Comparison of ENCODE assay signal across 8 mouse cellular contexts in genomic region chr5:18916688-18917285, GRCm38 (mm10).
DNase-seq lines count a peak whose midpoint lies in the region; ATAC-seq and TF ChIP-seq lines count a peak whose summit lies in the region.

No protein-coding gene starts in this region.

- H3K36me3 ChIP-seq in intestine, postnatal 0 days (ENCODE audit: control insufficient read depth, insufficient read depth): no peaks in the 10 kb centered on the region
- no peaks in the 10 kb centered on the region for H3K36me3 ChIP-seq in intestine, embryonic 16.5 days (ENCODE audit: control insufficient read depth, insufficient read depth, low read length)
- H3K36me3 ChIP-seq in forebrain, embryonic 11.5 days (ENCODE audit: control insufficient read depth, insufficient read depth, low read length): no peaks in the 10 kb centered on the region

- no peak overlapping the region for H3K27ac ChIP-seq in intestine, postnatal 0 days (ENCODE audit: low read depth, low read length)
- H3K27ac ChIP-seq in intestine, embryonic 16.5 days (ENCODE audit: low read length): no peak overlapping the region
- H3K27ac ChIP-seq in forebrain, embryonic 11.5 days (ENCODE audit: low read depth, low read length): no peak overlapping the region

- no peaks in the 10 kb centered on the region for H3K9me3 ChIP-seq in intestine, postnatal 0 days (ENCODE audit: control insufficient read depth)
- no peaks in the 10 kb centered on the region for H3K9me3 ChIP-seq in intestine, embryonic 16.5 days (ENCODE audit: control insufficient read depth, low read length)
- H3K9me3 ChIP-seq in forebrain, embryonic 11.5 days (ENCODE audit: control insufficient read depth, low read length): no peaks in the 10 kb centered on the region

- WGBS in intestine, postnatal 0 days: 36% methylated on average over 7 of the region's 7 CpGs
- 42% methylated on average over 7 of the region's 7 CpGs for WGBS in intestine, embryonic 16.5 days
- 46% methylated on average over 7 of the region's 7 CpGs for WGBS in forebrain, embryonic 11.5 days

- no peak for ATAC-seq in intestine, postnatal 0 days
- no peak for ATAC-seq in intestine, embryonic 16.5 days
- peak; percentile 84 for ATAC-seq in forebrain, embryonic 11.5 days (replicated peaks; ENCODE audit: low FRiP score)

- H3K4me3 ChIP-seq in intestine, postnatal 0 days (ENCODE audit: low read depth, low read length): no peak overlapping the region
- no peak overlapping the region for H3K4me3 ChIP-seq in intestine, embryonic 16.5 days (ENCODE audit: low read length)
- H3K4me3 ChIP-seq in forebrain, embryonic 11.5 days (ENCODE audit: low read depth, low read length): no peak overlapping the region

- TF ChIP-seq POLR2A in brain, embryonic 14.5 days (IDR thresholded peaks at IDR 0.05; ENCODE audit: borderline replicate concordance, extremely low read depth, insufficient read depth, insufficient read length, poor library complexity, severe bottlenecking): no peak

- intact Hi-C loops in left cerebral cortex, postnatal 4 days (cut with DNase I): loop anchor here (5.0 kb wide), 1 partner anchor 486 kb away; no protein-coding TSS in a partner anchor

- TF ChIP-seq CTCF in intestine, postnatal 0 days (IDR thresholded peaks at IDR 0.05; ENCODE audit: low read depth): peak; percentile 68
- peak; percentile 62; the same call in 1 of the 2 replicates for TF ChIP-seq CTCF in brain, embryonic 14.5 days (IDR thresholded peaks at IDR 0.05; ENCODE audit: borderline replicate concordance, extremely low read depth, insufficient read depth, insufficient read length)

- DNase-seq in brain, embryonic 14.5 days (ENCODE audit: low read depth): peak; percentile 73
- DNase-seq in forebrain, embryonic 11.5 days (ENCODE audit: low spot score): peak; percentile 63
- peak; percentile 18 for DNase-seq in kidney, adult 9 months
- peak; percentile 48 for DNase-seq in left cerebral cortex, postnatal 4 days
- DNase-seq in right cerebral cortex, postnatal 4 days: peak; percentile 66
- DNase-seq in spleen, postnatal 4 days (ENCODE audit: low spot score in 2 of 2): no peak

- H3K4me1 ChIP-seq in intestine, postnatal 0 days (replicated peaks; ENCODE audit: control insufficient read depth, insufficient read depth, low read length): no peaks in the 10 kb centered on the region
- no peaks in the 10 kb centered on the region for H3K4me1 ChIP-seq in intestine, embryonic 16.5 days (ENCODE audit: control insufficient read depth, insufficient read depth, low read length)
- H3K4me1 ChIP-seq in forebrain, embryonic 11.5 days (replicated peaks; ENCODE audit: control insufficient read depth, insufficient read depth, low read length): no peaks in the 10 kb centered on the region

- no peaks in the 10 kb centered on the region for H3K27me3 ChIP-seq in intestine, postnatal 0 days (replicated peaks; ENCODE audit: control insufficient read depth, insufficient read depth, low read length)
- H3K27me3 ChIP-seq in intestine, embryonic 16.5 days (replicated peaks; ENCODE audit: control insufficient read depth, insufficient read depth, low read length): no peaks in the 10 kb centered on the region
- H3K27me3 ChIP-seq in forebrain, embryonic 11.5 days (ENCODE audit: control insufficient read depth, insufficient read depth, low read length): no peaks in the 10 kb centered on the region

- no peak overlapping the region for H3K4me2 ChIP-seq in intestine, postnatal 0 days (replicated peaks; ENCODE audit: low read depth)
- no peak overlapping the region for H3K4me2 ChIP-seq in intestine, embryonic 16.5 days (ENCODE audit: low read depth, low read length)
- H3K4me2 ChIP-seq in forebrain, embryonic 11.5 days (ENCODE audit: low read depth, low read length, severe bottlenecking): no peak overlapping the region

- no peak overlapping the region for H3K9ac ChIP-seq in intestine, postnatal 0 days (ENCODE audit: low read depth, low read length)
- H3K9ac ChIP-seq in intestine, embryonic 16.5 days (ENCODE audit: low read depth, low read length): no peak overlapping the region
- no peak overlapping the region for H3K9ac ChIP-seq in forebrain, embryonic 11.5 days (ENCODE audit: low read length)

Comparison
In these comparisons a context has a peak if more than half of its experiments do, and no peak if none do; other contexts are left out.
1. DNase-seq: peak in brain, embryonic 14.5 days (single experiment), forebrain, embryonic 11.5 days (single experiment), kidney, adult 9 months (single experiment), left cerebral cortex, postnatal 4 days (single experiment) and right cerebral cortex, postnatal 4 days (single experiment); none in spleen, postnatal 4 days (0 of 2).